Mouse (Mus musculus): ENCODE measurements around the gene Dtx4. TPM values are rescaled to one million over a fixed set of nuclear protein-coding genes. Genes with fewer than 3 reads are reported as not detected.

Dtx4 gene
- 2.9 and 4.8 TPM in 2 replicates for polyA plus RNA-seq (2012; ENCODE audit: low replicate concordance)

GRCm38 (mm10) chr19:12501370-12502347 is at the start of gene Dtx4:
Dtx4 (minus strand) TSS chr19:12501454.

GRCm38 (mm10) chr19:12545440-12545839 is 44.2 kb upstream of the Dtx4 start, which contains the start of gene Fam111a:
Fam111a (plus strand) TSS chr19:12545740.

GRCm38 (mm10) chr19:12460282-12461249 is 40.7 kb downstream of the Dtx4 start, which contains the start of gene Mpeg1:
Mpeg1 (plus strand) TSS chr19:12460779.

GRCm38 (mm10) chr19:12427605-12428004 is 73.6 kb downstream of the Dtx4 start, which contains the start of gene Pfpl:
Pfpl (plus strand) TSS chr19:12427905.

GRCm38 (mm10) chr19:12417361-12417760 is 83.9 kb downstream of the Dtx4 start, which contains the start of gene Olfr1441:
Olfr1441 (plus strand) TSS chr19:12417433.

Other genes starting within 250 kb of the Dtx4 start
- not detected in 2 replicates for gene Olfr235, start 240.4 kb downstream of the Dtx4 start, polyA plus RNA-seq (2012; ENCODE audit: low replicate concordance)
- 0.15 TPM in 1 of 2 replicates, not detected in the other for gene Olfr1434, start 221.6 kb downstream of the Dtx4 start, polyA plus RNA-seq (2012; ENCODE audit: low replicate concordance)
- not detected in 2 replicates for gene Olfr1436, start 202.3 kb downstream of the Dtx4 start, polyA plus RNA-seq (2012; ENCODE audit: low replicate concordance)
- gene Olfr1437, start 176.4 kb downstream of the Dtx4 start, polyA plus RNA-seq (2012; ENCODE audit: low replicate concordance) = not detected in 2 replicates
- not detected in 2 replicates for gene Olfr1438-ps1, start 165.5 kb downstream of the Dtx4 start, polyA plus RNA-seq (2012; ENCODE audit: low replicate concordance)
- gene Olfr1440, start 114.2 kb downstream of the Dtx4 start, polyA plus RNA-seq (2012; ENCODE audit: low replicate concordance) = not detected in 2 replicates
- gene Olfr1441, start 84.0 kb downstream of the Dtx4 start, polyA plus RNA-seq (2012; ENCODE audit: low replicate concordance) = not detected in 2 replicates
- gene Pfpl, start 73.5 kb downstream of the Dtx4 start, polyA plus RNA-seq (2012; ENCODE audit: low replicate concordance) = not detected in 2 replicates
- 23.5 and 31.3 TPM in 2 replicates for gene Mpeg1, start 40.7 kb downstream of the Dtx4 start, polyA plus RNA-seq (2012; ENCODE audit: low replicate concordance)
- gene Fam111a, start 44.3 kb upstream of the Dtx4 start, polyA plus RNA-seq (2012; ENCODE audit: low replicate concordance) = 2.0 and 7.7 TPM in 2 replicates
- not detected in 2 replicates for gene Gm4952, start 98.5 kb upstream of the Dtx4 start, polyA plus RNA-seq (2012; ENCODE audit: low replicate concordance)
- not detected in 2 replicates for gene Glyat, start 131.9 kb upstream of the Dtx4 start, polyA plus RNA-seq (2012; ENCODE audit: low replicate concordance)
- not detected in 2 replicates for gene Olfr1442, start 169.0 kb upstream of the Dtx4 start, polyA plus RNA-seq (2012; ENCODE audit: low replicate concordance)
- not detected in 2 replicates for gene Olfr1443, start 176.7 kb upstream of the Dtx4 start, polyA plus RNA-seq (2012; ENCODE audit: low replicate concordance)
- not detected in 2 replicates for gene Keg1, start 194.3 kb upstream of the Dtx4 start, polyA plus RNA-seq (2012; ENCODE audit: low replicate concordance)